Mouse (Mus musculus): Measurements from ENCODE around the gene Ceacam18.

DNA sequence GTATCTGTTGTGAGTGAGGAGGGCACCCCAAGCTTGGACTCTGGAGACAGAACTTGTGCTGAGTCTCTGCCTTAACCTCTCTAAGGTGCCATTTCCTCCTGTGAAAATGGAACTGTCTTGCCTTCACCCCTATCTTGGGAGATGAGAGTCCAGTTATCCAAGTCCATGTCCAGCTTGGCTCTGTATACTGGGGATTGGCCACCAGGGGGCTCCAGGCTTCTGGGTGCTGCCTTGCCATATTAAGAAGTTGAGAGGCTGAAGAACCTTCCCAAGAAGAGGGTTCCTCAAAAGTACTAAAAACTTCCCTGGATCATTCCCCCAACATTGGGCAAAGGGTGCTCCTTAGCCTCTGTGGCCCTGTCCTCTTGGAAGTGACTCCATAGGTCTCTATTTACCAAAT is 44.0 kb downstream of the Ceacam18 start:
- TF ChIP-seq CTCF (IDR thresholded peaks at IDR 0.05) (peak; percentile 75), EP300 (IDR thresholded peaks at IDR 0.05) (no peak)
